Mouse (Mus musculus): ENCODE results near the gene Mreg.

DNA sequence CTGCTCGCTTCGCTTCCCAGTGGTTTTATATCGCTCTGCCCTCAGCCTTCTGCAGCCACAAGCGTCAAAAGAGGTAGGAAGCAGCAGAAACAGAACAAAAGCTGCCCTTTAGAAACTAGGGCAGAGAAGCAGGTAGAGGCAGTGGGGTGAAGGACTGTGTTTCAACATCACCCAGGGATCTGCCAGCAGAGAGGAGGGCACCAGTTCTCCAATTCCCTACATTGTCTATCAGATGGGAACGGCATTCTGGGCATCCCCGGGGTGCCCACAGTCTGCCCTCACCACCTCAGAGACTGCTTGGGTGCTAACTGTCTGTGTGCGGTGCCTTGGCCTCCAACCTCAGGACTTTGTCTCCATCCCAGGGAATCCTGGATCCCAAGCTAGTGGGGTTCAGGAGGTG is 32.2 kb downstream of the Mreg start:
- TF ChIP-seq CTCF (IDR thresholded peaks at IDR 0.05; ENCODE audit: low read depth) (no peak), EP300 (optimal IDR thresholded peaks at IDR 0.05) (no peak)

Data from stomach, postnatal 0 days (tissue).